Mouse (Mus musculus): ENCODE measurements at regions not wholly inside any gene's neighbourhood (a gene's known extent, or its start where the extent isn't known, plus 50 kb on each side); places are given as distances from the start of the nearest gene placed in this dataset.
"Not testable (repeated sequence)": the region's sequence is repeated elsewhere in the genome, so short reads cannot be mapped to it uniquely, and the experiment has no call there.

DNA sequence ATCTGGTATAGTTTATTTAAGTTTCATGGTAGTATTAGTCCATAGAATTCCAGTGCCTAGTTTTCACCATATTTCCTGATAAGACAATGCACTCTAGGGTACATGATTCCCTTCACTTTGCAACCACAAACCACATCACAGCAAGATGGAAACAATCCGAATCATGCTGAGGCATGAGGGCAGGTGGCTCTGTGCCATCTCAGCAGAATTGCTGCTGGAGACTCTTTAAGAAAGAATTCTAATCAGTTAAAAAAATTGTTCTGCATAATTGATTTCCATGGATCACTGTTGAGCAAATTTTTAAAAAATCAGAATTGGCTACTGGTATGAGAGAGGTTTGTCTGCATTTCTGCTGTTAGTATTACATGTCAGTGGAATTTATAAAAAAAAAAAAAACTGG lies 1451.1 kb upstream of the Pcdh20 start:
- no peak overlapping the region for H3K9ac ChIP-seq (ENCODE audit: low read depth, low read length, severe bottlenecking)
- DNase-seq (ENCODE audit: low spot score) (peak; percentile 3), ATAC-seq (ENCODE audit: low FRiP score, low read depth) (no peak)
- H3K4me2 ChIP-seq (replicated peaks; ENCODE audit: low read depth, low read length, severe bottlenecking): no peak overlapping the region
- TF ChIP-seq POLR2A (IDR thresholded peaks at IDR 0.05; ENCODE audit: borderline replicate concordance, extremely low read depth, insufficient read depth, insufficient read length): no peak
- H3K4me3 ChIP-seq (replicated peaks; ENCODE audit: low read length): no peak overlapping the region
- H3K27ac ChIP-seq (replicated peaks; ENCODE audit: low read depth, low read length): no peak overlapping the region
- H3K36me3 ChIP-seq (ENCODE audit: control insufficient read depth, insufficient read depth, low read length): no peaks in the 10 kb centered on the region
- no peaks in the 10 kb centered on the region for H3K4me1 ChIP-seq (ENCODE audit: control insufficient read depth, insufficient read depth, low read length)
- H3K9me3 ChIP-seq (ENCODE audit: control insufficient read depth, low read length): no peaks in the 10 kb centered on the region
- WGBS: 56% methylated on average over 1 of the region's 1 CpGs
- no peaks in the 10 kb centered on the region for H3K27me3 ChIP-seq (ENCODE audit: control insufficient read depth, insufficient read depth, low read length)

DNA sequence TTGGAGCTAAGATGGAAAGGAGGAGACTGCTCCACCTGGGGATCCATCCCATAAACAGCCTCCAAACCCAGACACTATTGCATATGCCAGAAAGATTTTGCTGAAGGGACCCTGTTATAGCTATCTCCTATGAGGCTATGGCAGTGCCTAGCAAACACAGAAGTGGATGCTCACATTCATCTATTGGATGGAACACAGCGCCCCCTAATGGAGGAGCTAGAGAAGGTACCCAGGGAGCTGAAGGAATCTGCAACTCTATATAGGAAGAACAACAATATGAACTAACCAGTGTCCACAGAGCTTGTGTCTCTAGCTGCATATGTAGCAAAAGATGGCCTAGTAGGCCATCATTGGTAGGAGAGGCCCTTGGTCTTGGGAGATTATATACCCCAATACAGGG lies 1449.4 kb upstream of the Pcdh20 start:
- H3K27me3 ChIP-seq (ENCODE audit: control insufficient read depth, insufficient read depth, low read length); H3K9me3 ChIP-seq (ENCODE audit: control insufficient read depth, low read length); H3K4me3 ChIP-seq (replicated peaks; ENCODE audit: low read length); H3K36me3 ChIP-seq (ENCODE audit: control insufficient read depth, insufficient read depth, low read length); DNase-seq (ENCODE audit: low spot score); H3K9ac ChIP-seq (ENCODE audit: low read depth, low read length, severe bottlenecking); H3K4me2 ChIP-seq (replicated peaks; ENCODE audit: low read depth, low read length, severe bottlenecking); H3K27ac ChIP-seq (replicated peaks; ENCODE audit: low read depth, low read length); H3K4me1 ChIP-seq (ENCODE audit: control insufficient read depth, insufficient read depth, low read length); ATAC-seq (ENCODE audit: low FRiP score, low read depth): not testable (repeated sequence)
- 0% methylated on average over 1 of the region's 1 CpGs for WGBS

DNA sequence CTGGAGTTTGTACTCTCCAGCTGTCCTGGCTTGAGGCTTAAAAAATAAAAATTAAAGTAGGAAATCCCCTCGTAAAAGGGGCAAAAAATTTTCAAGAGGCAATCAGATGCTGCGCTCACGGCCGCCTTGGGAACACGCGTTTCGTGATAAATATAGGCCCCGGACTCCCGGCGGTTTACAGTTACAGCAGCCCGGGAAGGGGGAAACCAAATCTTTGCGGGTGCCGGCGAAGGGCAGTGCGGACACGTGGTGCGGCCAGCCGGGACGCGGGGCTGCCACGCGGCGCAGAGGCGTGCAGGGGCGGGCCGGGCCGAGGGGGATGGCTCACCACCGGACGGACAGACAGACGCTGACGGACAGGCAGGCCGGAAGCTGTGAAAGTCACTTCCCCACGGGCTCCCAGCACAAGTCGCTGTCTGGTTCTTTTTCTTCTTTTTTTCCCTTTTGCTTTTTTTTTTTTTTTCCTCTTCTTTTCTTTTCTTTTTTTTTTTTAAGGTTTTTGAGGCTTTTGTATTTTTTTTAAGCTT lies 1427.6 kb upstream of the Pcdh20 start:
- H3K4me3 ChIP-seq (replicated peaks; ENCODE audit: low read length); H3K9ac ChIP-seq (ENCODE audit: low read depth, low read length, severe bottlenecking); H3K27ac ChIP-seq (replicated peaks; ENCODE audit: low read depth, low read length); H3K36me3 ChIP-seq (ENCODE audit: control insufficient read depth, insufficient read depth, low read length); DNase-seq (ENCODE audit: low spot score); H3K27me3 ChIP-seq (ENCODE audit: control insufficient read depth, insufficient read depth, low read length); H3K4me2 ChIP-seq (replicated peaks; ENCODE audit: low read depth, low read length, severe bottlenecking); ATAC-seq (ENCODE audit: low FRiP score, low read depth); H3K9me3 ChIP-seq (ENCODE audit: control insufficient read depth, low read length); H3K4me1 ChIP-seq (ENCODE audit: control insufficient read depth, insufficient read depth, low read length): not testable (repeated sequence)
- WGBS: 93% methylated on average over 20 of the region's 34 CpGs

DNA sequence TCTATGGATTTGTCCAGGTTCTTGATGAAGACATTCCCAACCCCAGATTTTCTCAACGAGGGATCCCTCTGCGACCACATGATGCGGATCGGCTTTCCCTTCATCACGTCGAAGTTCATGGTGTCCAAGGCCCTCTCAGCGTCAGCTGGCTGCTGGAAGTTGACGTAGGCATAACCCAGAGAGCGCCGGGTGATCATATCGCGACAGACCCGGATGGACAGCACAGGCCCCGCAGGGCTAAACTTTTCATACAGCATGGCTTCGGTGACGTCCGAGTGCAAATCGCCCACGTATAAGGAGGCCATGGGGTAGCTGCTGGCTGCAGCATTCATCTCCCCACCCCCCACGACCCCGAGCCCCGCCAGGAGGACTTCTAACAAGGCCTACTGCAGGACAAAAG lies 1426.9 kb upstream of the Pcdh20 start:
- not testable (repeated sequence) for H3K9me3 ChIP-seq (ENCODE audit: control insufficient read depth, low read length); H3K27me3 ChIP-seq (ENCODE audit: control insufficient read depth, insufficient read depth, low read length); H3K4me1 ChIP-seq (ENCODE audit: control insufficient read depth, insufficient read depth, low read length); H3K9ac ChIP-seq (ENCODE audit: low read depth, low read length, severe bottlenecking); H3K36me3 ChIP-seq (ENCODE audit: control insufficient read depth, insufficient read depth, low read length); H3K27ac ChIP-seq (replicated peaks; ENCODE audit: low read depth, low read length); H3K4me3 ChIP-seq (replicated peaks; ENCODE audit: low read length); DNase-seq (ENCODE audit: low spot score); ATAC-seq (ENCODE audit: low FRiP score, low read depth); H3K4me2 ChIP-seq (replicated peaks; ENCODE audit: low read depth, low read length, severe bottlenecking)
- WGBS: 95% methylated on average over 10 of the region's 22 CpGs

DNA sequence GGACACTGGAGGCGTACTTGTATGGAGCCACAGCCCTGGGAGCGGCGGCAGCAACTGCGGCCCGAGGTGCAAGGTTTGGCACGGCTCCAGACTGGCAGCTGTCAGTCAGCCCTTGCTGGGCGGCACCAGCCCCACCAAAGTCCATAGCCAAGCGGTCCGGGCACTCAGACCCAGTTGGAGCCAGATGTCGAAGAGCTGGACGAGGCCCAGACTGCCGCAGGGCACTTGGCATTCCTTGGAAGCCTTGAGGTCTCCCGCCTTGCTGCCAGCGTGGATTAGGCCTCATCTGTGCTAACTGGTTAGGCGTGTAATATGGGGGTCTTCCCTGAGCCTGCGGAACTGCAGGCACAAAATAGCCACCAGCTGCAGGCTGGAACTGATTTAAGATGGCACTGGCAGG lies 1425.7 kb upstream of the Pcdh20 start:
- not testable (repeated sequence) for H3K9ac ChIP-seq (ENCODE audit: low read depth, low read length, severe bottlenecking); H3K36me3 ChIP-seq (ENCODE audit: control insufficient read depth, insufficient read depth, low read length); H3K9me3 ChIP-seq (ENCODE audit: control insufficient read depth, low read length); H3K27me3 ChIP-seq (ENCODE audit: control insufficient read depth, insufficient read depth, low read length); H3K4me2 ChIP-seq (replicated peaks; ENCODE audit: low read depth, low read length, severe bottlenecking); H3K4me1 ChIP-seq (ENCODE audit: control insufficient read depth, insufficient read depth, low read length); ATAC-seq (ENCODE audit: low FRiP score, low read depth); H3K27ac ChIP-seq (replicated peaks; ENCODE audit: low read depth, low read length); H3K4me3 ChIP-seq (replicated peaks; ENCODE audit: low read length)
- 69% methylated on average over 11 of the region's 16 CpGs for WGBS
- DNase-seq (ENCODE audit: low spot score): peak; percentile 5

All from limb, embryonic 14.5 days (tissue).